Mouse (Mus musculus) bone marrow macrophage, adult 2 months (primary cell): ENCODE data around the gene Dhx40.

Experiments
- CTCF ChIP-seq: IDR thresholded peaks from 2 replicates; pipeline ENCODE4 v1.5.1; 2012; ENCODE audit warnings: low read depth, mild to moderate bottlenecking, low read length, moderate library complexity
- POLR2A ChIP-seq: IDR thresholded peaks from 2 replicates; pipeline ENCODE4 v1.6.1; 2012; ENCODE audit warnings: mild to moderate bottlenecking, low read depth, low read length, borderline replicate concordance

GRCm38 (mm10) chr11:86841261-86841660 lies 33.7 kb upstream of the Dhx40 start:
- TF ChIP-seq CTCF (no peak), POLR2A (no peak)
